Mouse (Mus musculus) kidney, embryonic 14.5 days (tissue): ENCODE data around the gene Clspn. TPM values are rescaled to one million over a fixed set of nuclear protein-coding genes. Genes with fewer than 3 reads are reported as not detected.
"Not testable (repeated sequence)": the region's sequence is repeated elsewhere in the genome, so short reads cannot be mapped to it uniquely, and the experiment has no call there.

Experiments used
- ATAC-seq: fragments of 200-750 bp; cut with Nextera tagmentation; 2 replicates; pipeline ENCODE4 v1.8.0; 2017; ENCODE audit warnings: moderate number of reproducible peaks, mild to moderate bottlenecking, moderate TSS enrichment, moderate library complexity; ENCODE audit not compliant: low FRiP score, low TSS enrichment
- H3K27ac ChIP-seq: fragments of 300-500 bp; sonication (generic); 2 replicates; pipeline ENCODE4 v1.5.1; 2014; ENCODE audit warnings: low read depth, mild to moderate bottlenecking, low read length, moderate library complexity, mixed read lengths
- H3K27me3 ChIP-seq: fragments of 300-500 bp; sonication (generic); 2 replicates; pipeline ENCODE4 v1.6.1; 2014; ENCODE audit warnings: mild to moderate bottlenecking, low read length; ENCODE audit not compliant: control insufficient read depth, insufficient read depth
- H3K36me3 ChIP-seq: fragments of 300-500 bp; sonication (generic); 2 replicates; pipeline ENCODE4 v1.6.1; 2014; ENCODE audit warnings: low read length, mixed read lengths; ENCODE audit not compliant: control insufficient read depth, insufficient read depth
- H3K4me1 ChIP-seq: fragments of 300-500 bp; sonication (generic); 2 replicates; pipeline ENCODE4 v1.6.1; 2014; ENCODE audit warnings: low read length, mixed read lengths; ENCODE audit not compliant: control insufficient read depth, insufficient read depth
- H3K4me2 ChIP-seq: fragments of 300-500 bp; sonication (generic); replicated peaks from 2 replicates; pipeline ENCODE4 v1.6.1; 2014; ENCODE audit warnings: low read depth, mild to moderate bottlenecking, low read length
- H3K4me3 ChIP-seq: fragments of 300-500 bp; sonication (generic); 2 replicates; pipeline ENCODE4 v1.5.1; 2014; ENCODE audit warnings: mild to moderate bottlenecking, low read length
- H3K9ac ChIP-seq: fragments of 300-500 bp; sonication (generic); 2 replicates; pipeline ENCODE4 v1.6.1; 2014; ENCODE audit warnings: low read depth, mild to moderate bottlenecking, low read length, moderate library complexity
- H3K9me3 ChIP-seq: fragments of 300-500 bp; sonication (generic); 2 replicates; pipeline ENCODE4 v1.6.1; 2016; ENCODE audit warnings: low read length; ENCODE audit not compliant: control insufficient read depth
- WGBS: fragments of 180-500 bp; shearing (Covaris S2); extraction: QIAGEN DNeasy Blood & Tissue Kit; methylation state at CpG from one replicate; pipeline ENCODE4 v1.1.7; 2014; 5-methylcytosine and 5-hydroxymethylcytosine counted together
- polyA plus RNA-seq: library from polyadenylated mRNA; unstranded; fragments of >200 nt; fragmentation: Nextera tagmentation; extraction: Ambion mirVana; gene quantifications from 2 replicates; pipeline ENCODE4 v1.2.1, GENCODE M21; 2014

Gene Clspn
- polyA plus RNA-seq, 1 experiment from 2014 or later = 54.1 TPM

DNA sequence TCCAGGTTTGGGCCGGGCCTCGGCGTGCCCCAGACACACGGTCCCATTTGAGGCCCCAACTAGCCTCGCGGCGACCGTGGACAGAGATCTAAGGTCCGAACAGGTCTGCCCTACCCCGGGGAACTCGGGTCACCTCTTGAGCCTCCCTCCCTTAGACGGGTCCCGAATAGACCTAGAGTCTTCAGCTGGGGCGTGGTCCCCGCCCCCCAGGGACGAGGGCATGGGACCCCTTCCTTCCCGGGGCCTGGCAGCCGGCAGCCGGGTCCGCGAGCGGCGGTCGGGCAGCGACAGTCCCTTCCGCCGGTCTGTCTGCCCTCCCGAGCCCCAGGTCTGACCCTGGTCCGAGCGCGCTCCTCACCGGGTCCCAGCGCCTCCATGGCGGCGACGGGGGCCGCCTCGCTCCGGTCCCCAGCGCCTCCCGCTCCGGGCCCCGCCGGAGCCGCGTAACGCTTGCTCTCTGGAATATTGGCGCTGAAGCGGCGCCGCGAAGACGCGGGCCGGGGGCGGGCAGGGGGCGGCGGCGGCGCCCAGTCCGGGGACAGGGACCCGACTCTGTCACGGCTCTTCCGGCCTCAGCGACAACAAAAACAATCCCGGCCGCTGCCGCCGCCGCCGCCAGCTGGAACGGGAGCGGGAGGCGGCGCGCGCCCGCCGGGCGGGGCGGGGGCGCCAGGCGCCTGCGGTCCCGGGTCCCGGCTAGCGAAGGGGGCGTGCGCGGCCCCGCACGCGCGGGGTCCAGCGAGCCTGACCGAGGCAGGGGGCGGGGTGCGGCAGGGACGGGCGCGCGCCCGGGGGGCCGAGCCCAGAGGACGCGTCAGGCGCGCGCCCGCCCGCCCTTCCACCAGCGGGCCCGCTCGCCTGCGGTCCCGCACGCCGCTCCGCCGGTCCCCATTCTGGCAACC is 23.7 kb upstream of the Clspn start, which contains the start of gene Ago4:
TSS of gene Ago4 (minus strand) at position 646 of the 902 bp plus-strand sequence.
- under 1% methylated on average over 90 of the region's 120 CpGs for WGBS
- Histone ChIP-seq H3K27me3 (no peaks in the 10 kb centered on the region), H3K4me3 (peak within 1 kb of the TSS; percentile 90), H3K9ac (peak within 1 kb of the TSS; percentile 76), H3K4me1 (no peaks in the 10 kb centered on the region), H3K27ac (no peak within 1 kb of the TSS; the same call in 1 of the 2 replicates), H3K4me2 (peak within 1 kb of the TSS; percentile 97), H3K9me3 (no peaks in the 10 kb centered on the region), H3K36me3 (no peaks in the 10 kb centered on the region)
- ATAC-seq = peak; percentile 90

DNA sequence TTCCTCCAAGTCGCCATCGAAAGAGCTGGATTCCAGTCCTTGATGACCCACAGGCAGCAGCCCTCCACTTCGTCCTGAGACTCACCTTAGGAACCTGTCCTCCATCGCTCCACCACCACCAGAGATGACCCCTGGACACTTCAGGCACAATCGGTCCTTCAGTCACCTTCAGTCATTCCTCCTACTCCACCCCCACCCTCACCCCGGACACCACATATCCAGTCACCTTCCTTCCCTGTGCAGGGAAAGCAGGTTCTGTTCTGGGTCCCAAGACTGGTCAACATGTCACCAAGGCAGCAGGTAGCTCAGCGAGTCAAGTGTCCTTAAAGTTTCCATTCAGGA is 23.0 kb upstream of the Clspn start:
- Histone ChIP-seq H3K36me3 (no peaks in the 10 kb centered on the region), H3K9me3 (no peaks in the 10 kb centered on the region), H3K4me2 (peak overlapping the region; percentile 97), H3K4me3 (peak overlapping the region; percentile 90), H3K27ac (no peak overlapping the region), H3K27me3 (no peaks in the 10 kb centered on the region), H3K4me1 (no peaks in the 10 kb centered on the region), H3K9ac (peak overlapping the region; percentile 76; the same call in 1 of the 2 replicates)
- peak; percentile 78; the same call in 1 of the 2 replicates for ATAC-seq
- 8% methylated on average over 7 of the region's 7 CpGs for WGBS

DNA sequence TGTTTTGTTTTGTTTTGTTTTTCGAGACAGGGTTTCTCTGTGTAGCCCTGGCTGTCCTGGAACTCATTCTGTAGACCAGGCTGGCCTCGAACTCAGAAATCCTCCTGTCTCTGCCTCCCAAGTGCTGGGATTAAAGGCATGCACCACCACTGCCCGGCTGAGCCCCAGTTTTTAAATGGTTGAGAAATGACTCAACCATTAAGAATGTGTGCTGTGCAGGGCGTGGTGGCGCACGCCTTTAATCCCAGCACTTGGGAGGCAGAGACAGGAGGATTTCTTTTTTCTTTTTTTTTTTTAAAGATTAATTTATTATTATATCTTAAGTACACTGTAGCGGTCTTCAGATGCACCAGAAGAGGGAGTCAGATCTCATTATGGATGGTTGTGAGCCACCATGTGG is 21.1 kb upstream of the Clspn start:
- not testable (repeated sequence) for H3K36me3 ChIP-seq, H3K27ac ChIP-seq, ATAC-seq, H3K4me3 ChIP-seq, H3K4me1 ChIP-seq, H3K9me3 ChIP-seq, H3K9ac ChIP-seq, H3K27me3 ChIP-seq, H3K4me2 ChIP-seq
- 92% methylated on average over 7 of the region's 7 CpGs for WGBS

DNA sequence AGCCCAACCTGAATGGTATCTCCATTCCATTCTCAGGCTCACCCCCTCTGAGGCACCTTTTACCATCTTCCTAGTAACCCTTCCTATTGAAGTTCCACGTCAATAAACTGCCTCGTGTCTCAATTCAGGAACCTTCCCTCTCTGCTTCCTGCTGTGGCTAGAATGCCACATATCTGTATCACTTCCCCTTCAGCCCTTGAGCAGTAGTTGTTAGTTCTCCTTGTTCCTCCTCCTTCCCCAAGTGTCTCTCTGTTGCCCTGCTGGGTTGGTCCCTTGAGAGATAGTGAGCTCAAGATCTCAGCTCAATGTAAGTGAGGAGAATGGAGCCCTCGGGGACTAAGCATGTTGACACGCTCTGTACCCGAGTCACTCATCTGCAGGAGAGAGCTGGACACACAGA is 19.9 kb upstream of the Clspn start:
- Histone ChIP-seq H3K4me1 (no peaks in the 10 kb centered on the region), H3K9me3 (no peaks in the 10 kb centered on the region), H3K27ac (no peak overlapping the region), H3K4me3 (no peak overlapping the region), H3K4me2 (no peak overlapping the region), H3K9ac (no peak overlapping the region), H3K27me3 (no peaks in the 10 kb centered on the region), H3K36me3 (no peaks in the 10 kb centered on the region)
- ATAC-seq = no peak
- WGBS = 56% methylated on average over 5 of the region's 5 CpGs

DNA sequence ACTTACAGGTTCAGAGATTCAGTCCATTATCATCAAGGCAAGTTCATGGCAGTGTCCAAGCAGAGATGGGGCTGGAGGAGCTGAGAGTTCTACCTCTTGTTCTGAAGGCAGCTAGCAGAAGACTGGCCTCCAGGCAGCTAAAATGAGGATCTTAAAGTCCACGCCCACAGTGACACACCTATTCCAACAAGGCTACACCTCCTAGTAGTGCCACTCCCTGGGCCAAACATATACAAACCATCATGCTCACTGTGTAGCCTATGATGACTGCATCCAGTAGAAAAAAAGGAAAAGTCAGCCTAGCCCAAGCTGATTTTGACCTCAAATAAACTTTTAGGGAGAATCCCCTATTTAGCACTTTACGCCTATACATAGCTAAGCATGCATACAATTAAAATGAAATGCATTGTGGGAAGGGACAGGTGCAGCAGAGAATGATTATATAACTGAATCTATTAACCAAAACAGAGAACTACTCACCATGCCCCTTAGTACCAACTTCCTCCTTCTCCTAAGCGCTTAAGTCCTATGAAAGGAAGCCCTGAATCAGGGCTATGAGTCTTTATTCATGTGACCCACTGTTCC is 16.2 kb upstream of the Clspn start:
- no peak overlapping the region for H3K27ac ChIP-seq
- H3K4me3 ChIP-seq = no peak overlapping the region
- 87% methylated on average over 3 of the region's 3 CpGs for WGBS
- H3K4me1 ChIP-seq = no peaks in the 10 kb centered on the region
- H3K4me2 ChIP-seq = no peak overlapping the region
- no peak overlapping the region for H3K9ac ChIP-seq
- H3K36me3 ChIP-seq = no peaks in the 10 kb centered on the region
- ATAC-seq = no peak
- no peaks in the 10 kb centered on the region for H3K27me3 ChIP-seq
- H3K9me3 ChIP-seq = no peaks in the 10 kb centered on the region

DNA sequence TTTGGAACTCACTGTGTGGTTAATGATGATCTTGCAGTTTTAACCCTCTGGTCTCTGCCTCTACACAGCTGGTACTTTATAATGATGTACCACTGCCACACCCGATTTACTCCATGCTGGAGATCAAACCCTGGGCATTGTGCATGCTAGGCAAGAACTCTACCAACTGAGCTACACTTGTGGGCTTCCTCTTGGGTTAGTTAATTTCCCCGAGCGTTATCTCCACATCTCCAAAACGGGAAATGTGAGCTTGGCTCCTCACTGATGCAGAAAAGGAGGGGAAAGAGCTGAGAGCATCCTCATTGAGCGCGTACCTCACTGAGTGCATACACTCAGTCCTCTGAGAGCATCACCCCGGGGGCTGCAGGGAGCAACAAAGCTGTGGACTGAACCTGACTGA is 13.9 kb upstream of the Clspn start:
- Histone ChIP-seq H3K27me3 (no peaks in the 10 kb centered on the region), H3K9ac (no peak overlapping the region), H3K9me3 (no peaks in the 10 kb centered on the region), H3K4me2 (no peak overlapping the region), H3K4me3 (no peak overlapping the region), H3K27ac (no peak overlapping the region), H3K4me1 (no peaks in the 10 kb centered on the region), H3K36me3 (no peaks in the 10 kb centered on the region)
- 59% methylated on average over 7 of the region's 7 CpGs for WGBS
- no peak for ATAC-seq

DNA sequence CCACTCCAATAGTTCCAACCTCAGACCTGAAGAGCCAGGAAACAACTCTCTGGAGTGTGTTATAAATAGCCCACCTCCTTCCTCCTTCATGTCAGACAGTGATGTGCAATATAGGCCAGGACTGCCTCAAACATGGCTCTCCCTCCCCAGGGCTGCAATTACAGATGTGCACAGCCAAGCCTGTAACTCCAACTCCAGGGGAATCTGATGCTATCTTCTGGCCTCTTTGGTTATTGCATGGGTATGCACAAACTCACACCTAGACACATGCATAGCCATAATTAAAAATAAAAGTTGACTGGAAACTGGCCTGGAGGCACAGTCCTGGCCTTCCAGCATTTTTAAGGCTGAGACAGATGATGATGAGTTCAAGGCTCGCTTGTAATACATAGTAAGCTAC is 11.7 kb upstream of the Clspn start:
- H3K9me3 ChIP-seq = no peaks in the 10 kb centered on the region; the same call in 1 of the 2 replicates
- no peak overlapping the region for H3K4me3 ChIP-seq
- H3K9ac ChIP-seq = no peak overlapping the region
- H3K4me2 ChIP-seq = no peak overlapping the region
- no peaks in the 10 kb centered on the region for H3K36me3 ChIP-seq
- WGBS = 83% methylated on average over 1 of the region's 1 CpGs
- H3K27me3 ChIP-seq = no peaks in the 10 kb centered on the region
- no peaks in the 10 kb centered on the region for H3K4me1 ChIP-seq
- ATAC-seq = no peak
- H3K27ac ChIP-seq = no peak overlapping the region

DNA sequence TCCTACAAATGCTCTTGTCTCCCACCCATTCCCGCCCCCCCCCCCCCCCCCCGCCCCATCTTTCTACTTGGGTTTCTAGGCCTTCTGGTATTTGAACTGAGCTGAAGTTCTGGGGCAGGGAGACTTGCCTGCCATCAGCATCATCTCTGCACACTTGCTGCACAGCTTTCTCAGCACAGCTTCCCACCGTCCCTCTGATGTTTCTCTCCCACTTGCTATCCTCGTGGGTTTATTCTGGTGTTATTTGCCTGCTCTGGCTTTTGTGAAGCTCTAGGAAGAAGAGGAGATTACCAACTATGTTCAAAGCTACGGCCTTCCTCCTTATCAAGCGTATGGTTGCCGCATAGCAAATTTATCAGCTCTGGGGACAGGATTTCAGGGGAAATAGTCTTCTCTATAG is 11.0 kb upstream of the Clspn start:
- no peaks in the 10 kb centered on the region for H3K36me3 ChIP-seq
- 75% methylated on average over 6 of the region's 7 CpGs for WGBS
- H3K27ac ChIP-seq = no peak overlapping the region
- H3K27me3 ChIP-seq = no peaks in the 10 kb centered on the region
- no peak overlapping the region for H3K4me2 ChIP-seq
- no peak overlapping the region for H3K4me3 ChIP-seq
- ATAC-seq = no peak
- no peak overlapping the region for H3K9ac ChIP-seq
- no peaks in the 10 kb centered on the region for H3K4me1 ChIP-seq
- H3K9me3 ChIP-seq = no peaks in the 10 kb centered on the region; the same call in 1 of the 2 replicates

DNA sequence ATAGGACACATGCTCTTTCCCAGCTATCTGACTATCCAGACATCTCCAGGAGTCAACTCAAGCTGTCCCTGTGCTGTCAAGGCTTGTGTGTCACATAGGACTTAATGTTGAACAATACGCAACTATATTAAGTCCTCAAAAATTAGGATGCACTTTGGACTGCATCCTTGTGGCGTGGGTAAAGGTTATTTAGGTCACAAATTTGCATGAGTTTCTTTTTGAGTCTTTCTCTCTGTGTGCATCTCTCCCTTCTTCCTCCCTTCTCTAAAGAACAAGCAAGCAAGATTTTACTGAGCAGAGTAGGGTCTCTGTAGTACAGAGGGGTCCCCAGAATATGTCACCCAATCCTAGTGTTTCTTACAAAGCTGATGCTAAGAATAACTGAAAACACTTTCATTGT is 10.6 kb upstream of the Clspn start:
- Histone ChIP-seq H3K36me3 (no peaks in the 10 kb centered on the region), H3K4me2 (no peak overlapping the region), H3K4me3 (no peak overlapping the region), H3K4me1 (no peaks in the 10 kb centered on the region), H3K27ac (no peak overlapping the region), H3K9me3 (no peaks in the 10 kb centered on the region; the same call in 1 of the 2 replicates), H3K27me3 (no peaks in the 10 kb centered on the region), H3K9ac (no peak overlapping the region)
- ATAC-seq = no peak
- WGBS = 78% methylated on average over 2 of the region's 2 CpGs
